Mouse (Mus musculus): ENCODE results near the gene Fbxo39.
"Not testable (repeated sequence)": the region's sequence is repeated elsewhere in the genome, so short reads cannot be mapped to it uniquely, and the experiment has no call there.

Fbxo39 gene

GRCm38 (mm10) chr11:72311355-72312001, 2.8 kb upstream of the Fbxo39 start:
- no peak for DNase-seq (ENCODE audit: low spot score)

DNA sequence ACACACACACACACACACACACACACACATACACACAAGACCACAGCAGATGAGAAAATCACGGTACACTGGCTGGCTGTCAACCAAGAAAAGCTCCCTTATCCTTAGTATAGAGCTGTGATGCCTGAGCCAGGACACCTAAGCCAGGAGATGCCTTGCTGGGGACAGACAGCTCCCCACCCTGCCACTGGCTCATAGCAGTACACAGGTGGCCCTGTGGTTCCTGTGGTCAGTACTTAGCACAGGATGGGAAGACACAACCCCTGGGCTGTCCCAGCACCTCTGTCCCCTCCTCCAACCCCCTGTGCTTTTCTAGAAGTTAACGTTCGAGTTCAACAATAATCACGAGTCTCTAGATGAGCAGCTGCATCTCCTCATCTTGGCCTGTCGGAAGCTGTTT, 3.8 kb downstream of the Fbxo39 start:
- no peak for DNase-seq (ENCODE audit: low spot score)

DNA sequence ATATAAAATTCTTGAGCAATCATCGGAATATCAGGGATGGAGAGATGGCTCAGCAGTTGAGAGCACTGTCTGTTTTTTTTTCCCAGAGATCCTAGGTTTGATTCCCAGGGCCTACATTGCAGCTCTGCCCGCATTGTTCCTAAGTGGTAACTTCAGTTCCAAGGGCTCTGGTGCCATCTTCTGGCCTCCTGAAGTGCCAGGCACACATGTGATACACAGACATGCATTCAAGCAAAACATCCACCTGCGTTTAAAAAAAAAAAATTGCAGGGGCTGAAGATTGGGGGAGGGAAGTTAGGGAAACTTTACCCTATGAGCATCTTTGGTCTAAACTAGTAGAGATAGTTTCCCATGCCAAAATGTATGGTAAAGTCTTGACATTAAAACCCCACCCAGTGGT, 10.2 kb downstream of the Fbxo39 start:
- no peak for DNase-seq (ENCODE audit: low spot score)

DNA sequence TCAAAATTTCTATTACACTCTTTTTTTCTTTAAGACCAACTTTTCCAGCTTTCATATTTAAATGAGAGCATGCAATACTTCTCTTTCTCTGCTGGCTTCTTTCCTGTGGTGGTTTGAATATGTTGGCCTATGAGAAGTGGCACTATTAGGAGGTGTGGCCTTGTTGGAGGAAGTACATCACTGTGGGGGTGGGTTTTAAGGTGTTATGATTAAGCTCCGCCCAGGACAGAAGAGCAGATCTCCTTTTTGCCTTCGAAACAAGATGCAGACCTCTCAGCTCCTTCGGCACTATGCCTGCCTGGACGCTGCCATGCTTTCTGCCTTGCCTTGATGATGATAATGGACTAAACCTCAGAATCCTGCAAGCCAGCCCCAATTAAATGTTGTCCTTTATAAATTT, 11.5 kb downstream of the Fbxo39 start:
- no peak for DNase-seq (ENCODE audit: low spot score)

DNA sequence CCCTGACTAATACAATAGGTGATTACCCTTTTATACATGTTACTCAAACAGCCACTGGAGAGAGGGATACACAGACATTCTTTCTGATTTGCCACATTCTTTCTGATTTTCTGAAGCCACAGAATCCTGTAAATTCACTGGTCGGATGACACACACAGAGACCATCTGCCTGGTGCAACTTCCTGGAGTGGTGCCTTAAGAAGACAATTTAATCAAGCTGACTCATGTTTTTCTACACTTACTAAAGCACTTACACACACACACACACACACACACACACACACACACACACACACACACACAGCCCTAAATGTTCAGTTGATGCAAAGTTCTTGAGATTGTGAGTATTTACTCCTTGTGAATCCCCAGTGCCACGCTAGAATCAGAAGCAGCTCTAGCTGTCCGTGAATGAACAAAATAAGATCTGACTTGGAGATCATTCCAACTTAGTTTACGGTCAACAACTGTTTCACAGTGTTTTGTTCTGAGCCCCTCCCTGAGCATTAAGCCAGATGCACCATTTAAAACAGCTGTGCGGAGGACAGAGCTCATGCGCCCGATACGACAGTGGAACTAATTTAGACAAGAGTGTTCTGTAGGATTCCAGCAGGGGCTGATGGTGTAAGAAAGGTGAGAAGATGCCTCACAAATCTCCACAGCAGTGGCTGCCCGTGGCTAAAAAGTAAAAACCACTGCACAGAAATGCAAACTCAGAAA, 18.9 kb downstream of the Fbxo39 start:
- no peak for DNase-seq (ENCODE audit: low spot score)

GRCm38 (mm10) chr11:72334653-72335052, 20.4 kb downstream of the Fbxo39 start:
- DNase-seq (ENCODE audit: low spot score) = no peak

GRCm38 (mm10) chr11:72336726-72337125, 22.5 kb downstream of the Fbxo39 start:
- no peak for DNase-seq (ENCODE audit: low spot score)

GRCm38 (mm10) chr11:72338437-72338871, 24.2 kb downstream of the Fbxo39 start:
- DNase-seq (ENCODE audit: low spot score) = no peak

- DNase-seq (ENCODE audit: low spot score) = no peak
These were observed 25.5 kb downstream of the Fbxo39 start for GRCm38 (mm10) chr11:72339716-72340115.

- no peak for DNase-seq (ENCODE audit: low spot score)
These were observed 28.4 kb downstream of the Fbxo39 start for GRCm38 (mm10) chr11:72342549-72343237.

DNA sequence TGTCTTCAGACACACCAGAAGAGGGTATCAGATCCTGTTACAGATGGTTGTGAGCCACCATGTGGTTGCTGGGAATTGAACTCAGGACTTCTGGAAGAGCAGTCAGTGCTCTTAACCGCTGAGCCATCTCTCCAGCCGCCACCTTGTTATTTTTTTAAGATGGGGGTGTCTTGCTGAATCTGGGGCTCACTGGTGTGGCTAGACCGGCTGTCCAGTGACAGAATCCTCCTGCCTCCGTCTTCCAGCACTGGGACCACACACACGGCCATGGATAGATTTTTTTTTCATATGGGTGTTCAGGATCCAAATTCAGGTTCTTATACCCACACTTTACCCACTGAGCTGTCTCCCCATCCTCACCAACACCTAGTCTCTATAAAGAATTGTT, 29.0 kb downstream of the Fbxo39 start:
- DNase-seq (ENCODE audit: low spot score) = not testable (repeated sequence)

DNA sequence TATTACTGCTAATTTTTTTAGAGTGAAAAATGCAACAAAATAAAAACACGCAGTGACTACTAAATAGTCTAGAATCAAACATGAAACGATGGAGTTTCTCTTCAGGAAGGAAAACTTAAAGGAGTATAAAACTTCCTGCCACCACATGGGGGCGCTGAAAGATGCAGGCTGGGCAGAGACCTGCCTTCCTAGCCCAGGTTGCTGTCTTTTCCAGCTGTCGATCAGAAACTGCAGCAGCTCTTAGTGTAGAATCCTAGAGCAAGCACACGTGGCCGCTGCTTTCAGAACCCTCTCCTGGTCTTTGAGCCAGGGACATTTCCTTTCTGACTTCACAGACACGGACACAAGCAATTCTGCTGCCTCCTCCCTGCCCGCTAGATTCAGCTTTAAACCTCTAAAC, 29.7 kb downstream of the Fbxo39 start:
- peak; percentile 8 for DNase-seq (ENCODE audit: low spot score)

- no peak for DNase-seq (ENCODE audit: low spot score)
These were observed 30.2 kb downstream of the Fbxo39 start for GRCm38 (mm10) chr11:72344486-72344885.

GRCm38 (mm10) chr11:72348563-72348962, 34.3 kb downstream of the Fbxo39 start:
- no peak for DNase-seq (ENCODE audit: low spot score)

GRCm38 (mm10) chr11:72349016-72349415, 34.8 kb downstream of the Fbxo39 start:
- DNase-seq (ENCODE audit: low spot score) = no peak

DNA sequence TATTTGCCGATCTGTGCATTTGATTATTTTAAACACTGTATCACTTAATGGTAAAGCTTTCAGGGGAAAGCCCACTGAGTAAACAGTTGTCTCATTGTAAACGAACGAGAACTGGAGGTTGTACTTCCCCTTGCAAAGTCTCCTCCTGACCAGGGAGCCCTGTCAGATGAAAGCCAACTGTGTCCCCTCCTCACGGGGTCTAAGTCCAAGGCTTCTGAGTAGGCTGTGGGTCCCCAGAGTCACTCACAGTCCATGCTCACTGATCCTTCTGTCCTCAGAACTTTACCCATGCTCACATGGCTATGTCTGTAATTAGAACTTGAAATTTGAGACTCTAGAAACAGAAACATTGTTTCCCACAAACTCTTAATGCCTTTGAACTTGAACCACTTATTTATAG, 35.4 kb downstream of the Fbxo39 start:
- no peak for DNase-seq (ENCODE audit: low spot score)

DNA sequence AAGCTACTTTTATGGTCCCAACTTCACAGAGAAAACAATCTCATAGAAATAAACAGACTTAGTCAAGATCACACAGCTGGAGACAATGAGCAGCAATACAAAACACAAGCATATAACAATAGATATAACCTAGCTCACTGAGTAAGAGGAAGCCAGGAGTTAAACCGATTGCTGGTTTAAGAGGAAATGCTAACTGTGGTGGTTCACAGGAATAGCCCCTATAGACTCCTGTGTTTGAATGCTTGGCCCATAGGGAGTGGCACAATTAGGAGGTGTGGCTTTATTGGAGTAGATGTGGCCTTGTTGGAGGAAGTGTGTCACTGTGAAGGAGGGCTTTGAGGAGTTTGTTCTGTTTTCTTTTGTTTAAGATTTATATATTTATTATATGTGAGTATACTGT, 38.0 kb downstream of the Fbxo39 start:
- no peak for DNase-seq (ENCODE audit: low spot score)

- no peak for DNase-seq (ENCODE audit: low spot score)
These were observed 38.9 kb downstream of the Fbxo39 start for GRCm38 (mm10) chr11:72353186-72353585.

DNA sequence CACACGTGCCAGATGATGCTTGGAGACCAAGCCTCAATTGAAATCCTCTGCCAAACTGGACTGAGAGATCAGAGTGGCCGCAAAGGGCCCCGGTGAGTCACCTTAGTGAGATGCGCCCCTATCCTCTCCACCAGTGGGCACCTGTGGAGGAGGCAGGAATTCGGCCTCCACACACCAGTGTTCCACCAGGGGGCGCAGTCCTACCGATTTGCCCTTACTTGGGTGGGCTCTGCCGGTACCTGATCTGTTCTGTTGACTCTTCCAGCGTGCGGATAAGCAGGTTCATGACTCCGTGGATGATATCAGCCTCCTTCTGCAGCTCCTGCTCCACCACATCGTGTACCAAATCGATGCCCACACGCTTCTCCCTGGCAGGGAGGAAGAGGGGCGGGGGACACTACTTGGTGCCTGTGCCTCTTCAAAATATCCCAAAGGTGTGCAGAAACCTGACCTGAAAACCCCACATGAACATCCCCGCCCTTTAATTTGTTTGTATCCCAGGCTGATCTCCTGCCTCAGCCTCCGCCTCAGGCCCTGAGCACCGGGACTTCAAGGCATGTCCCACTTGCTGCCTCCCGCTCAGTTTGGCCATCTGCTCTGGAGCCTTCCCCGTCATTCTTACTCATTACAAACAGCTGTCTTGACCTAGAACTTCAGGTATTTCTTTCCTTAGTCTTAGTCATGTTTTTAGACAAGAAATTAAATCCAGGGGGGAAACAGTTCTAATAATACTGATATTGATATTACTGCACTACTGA, 40.9 kb downstream of the Fbxo39 start:
- peak; percentile 51 for DNase-seq (ENCODE audit: low spot score)

GRCm38 (mm10) chr11:72361385-72362346, 47.4 kb downstream of the Fbxo39 start:
- DNase-seq (ENCODE audit: low spot score) = peak; percentile 15

DNA sequence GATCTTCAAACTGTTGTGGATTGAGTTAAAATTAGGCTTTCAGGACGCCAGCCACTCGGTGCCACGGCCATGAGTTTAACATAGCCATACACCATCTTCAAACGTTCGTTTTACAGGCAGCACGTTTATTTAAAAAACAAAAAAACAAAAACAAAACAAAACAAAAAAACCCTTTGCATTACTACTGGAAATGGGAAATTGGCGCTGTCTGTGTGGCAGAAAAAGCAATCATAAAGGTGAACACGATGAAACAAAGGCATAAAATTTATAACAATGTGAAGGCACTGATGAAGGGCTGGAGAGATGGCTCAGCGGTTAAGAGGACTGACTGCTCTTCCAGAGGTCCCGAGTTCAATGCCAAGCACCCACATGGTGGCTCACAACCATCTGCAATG, 48.1 kb downstream of the Fbxo39 start, which contains the start of gene Tekt1:
TSS of gene Tekt1 (minus strand) at position 96 of the 395 bp plus-strand sequence.
- no peak for DNase-seq (ENCODE audit: low spot score)

All from T-cell, adult 2 months (primary cell).